ENCODE assay signal across 8 mouse cellular contexts in genomic region chr4:102533183-102534048, GRCm38 (mm10).
DNase-seq lines count a peak whose midpoint lies in the region; ATAC-seq and TF ChIP-seq lines count a peak whose summit lies in the region.

No protein-coding gene starts in this region.

- H3K4me3 ChIP-seq in liver, adult 2 months (ENCODE audit: insufficient read depth, low read depth, low read length) = no peak overlapping the region
- H3K4me3 ChIP-seq in liver, embryonic 12.5 days = no peak overlapping the region
- H3K4me3 ChIP-seq in bone marrow macrophage, adult 2 months (ENCODE audit: insufficient read depth, low read length) = no peak overlapping the region
- no peak overlapping the region for H3K4me3 ChIP-seq in hindbrain, embryonic 14.5 days (replicated peaks; ENCODE audit: low read length)

- DNase-seq in liver, adult 2 months (ENCODE audit: extremely low read depth, low read depth, low spot score) = peak; percentile 82
- peak; percentile 45 to 60 for DNase-seq in gastrocnemius, adult 8-10 months (ENCODE audit: low spot score in 2 of 2)
- DNase-seq in hindbrain, embryonic 14.5 days (ENCODE audit: low spot score) = no peak
- DNase-seq in lung, postnatal 36 days = peak; percentile 64
- no peak for DNase-seq in natural killer cell, adult 2 months (ENCODE audit: low spot score in 2 of 2)

- no peak for ATAC-seq in liver, embryonic 12.5 days
- no peak for ATAC-seq in hindbrain, embryonic 14.5 days (ENCODE audit: low FRiP score)
- ATAC-seq in inflammation-experienced regulatory T-cells, adult 6 months = no peak

- WGBS in liver, adult 2 months = 45% methylated on average over 8 of the region's 8 CpGs
- 44% methylated on average over 8 of the region's 8 CpGs for WGBS in liver, embryonic 12.5 days (ENCODE audit: insufficient replicate concordance)
- WGBS in hindbrain, embryonic 14.5 days = 44% methylated on average over 8 of the region's 8 CpGs

- no peaks in the 10 kb centered on the region for H3K79me2 ChIP-seq in liver, adult 2 months (ENCODE audit: control insufficient read depth, insufficient read depth, low read length)

- no peak overlapping the region for H3K27ac ChIP-seq in liver, adult 2 months (replicated peaks; ENCODE audit: insufficient read depth, low read depth, low read length)
- H3K27ac ChIP-seq in liver, embryonic 12.5 days = no peak overlapping the region
- H3K27ac ChIP-seq in bone marrow macrophage, adult 2 months (ENCODE audit: insufficient read depth, low read depth, low read length) = peak overlapping the region; percentile 49; the same call in 1 of the 2 replicates
- peak overlapping the region; percentile 79 for H3K27ac ChIP-seq in hindbrain, embryonic 14.5 days

- H3K9ac ChIP-seq in liver, adult 2 months (ENCODE audit: low read depth, low read length) = no peak overlapping the region
- H3K9ac ChIP-seq in liver, embryonic 12.5 days = no peak overlapping the region
- no peak overlapping the region for H3K9ac ChIP-seq in hindbrain, embryonic 14.5 days

- H3K27me3 ChIP-seq in liver, adult 2 months (ENCODE audit: control insufficient read depth, insufficient read depth, low read length) = no peaks in the 10 kb centered on the region
- no peaks in the 10 kb centered on the region for H3K27me3 ChIP-seq in liver, embryonic 12.5 days (replicated peaks)
- no peaks in the 10 kb centered on the region for H3K27me3 ChIP-seq in hindbrain, embryonic 14.5 days (ENCODE audit: control insufficient read depth, insufficient read depth, low read length)

- no peaks in the 10 kb centered on the region for H3K9me3 ChIP-seq in liver, embryonic 12.5 days (replicated peaks)
- H3K9me3 ChIP-seq in hindbrain, embryonic 14.5 days (ENCODE audit: control insufficient read depth, low read length) = no peaks in the 10 kb centered on the region

- no peaks in the 10 kb centered on the region for H3K4me1 ChIP-seq in liver, adult 2 months (ENCODE audit: control insufficient read depth, insufficient read depth, low read length)
- no peaks in the 10 kb centered on the region for H3K4me1 ChIP-seq in liver, embryonic 12.5 days
- peaks cover 9% of the 10 kb centered on the region for H3K4me1 ChIP-seq in bone marrow macrophage, adult 2 months (ENCODE audit: control insufficient read depth, insufficient read depth, low read length)
- H3K4me1 ChIP-seq in hindbrain, embryonic 14.5 days (replicated peaks; ENCODE audit: control insufficient read depth, insufficient read depth, low read length) = peaks cover 19% of the 10 kb centered on the region

- H3K4me2 ChIP-seq in liver, embryonic 12.5 days = no peak overlapping the region
- H3K4me2 ChIP-seq in hindbrain, embryonic 14.5 days (replicated peaks) = no peak overlapping the region

- no peak for TF ChIP-seq CTCF in liver, adult 2 months (IDR thresholded peaks at IDR 0.05; ENCODE audit: low read depth, low read length)
- no peak for TF ChIP-seq CTCF in bone marrow macrophage, adult 2 months (IDR thresholded peaks at IDR 0.05; ENCODE audit: low read depth, low read length)

- H3K36me3 ChIP-seq in liver, adult 2 months (ENCODE audit: control insufficient read depth, insufficient read depth, low read length) = no peaks in the 10 kb centered on the region
- H3K36me3 ChIP-seq in liver, embryonic 12.5 days = no peaks in the 10 kb centered on the region
- H3K36me3 ChIP-seq in hindbrain, embryonic 14.5 days (replicated peaks; ENCODE audit: control insufficient read depth, insufficient read depth) = no peaks in the 10 kb centered on the region

- no peak for TF ChIP-seq POLR2A in liver, adult 2 months (IDR thresholded peaks at IDR 0.05; ENCODE audit: extremely low read depth, insufficient read depth, low read length)
- no peak for TF ChIP-seq POLR2A in bone marrow macrophage, adult 2 months (IDR thresholded peaks at IDR 0.05; ENCODE audit: borderline replicate concordance, low read depth, low read length)

Comparison
In these comparisons a context has a peak if more than half of its experiments do, and no peak if none do; other contexts are left out.
1. DNase-seq: peak in liver, adult 2 months (single experiment), gastrocnemius, adult 8-10 months (2 of 2) and lung, postnatal 36 days (single experiment); none in hindbrain, embryonic 14.5 days (single experiment) and natural killer cell, adult 2 months (0 of 2).
2. H3K27ac ChIP-seq: peak in bone marrow macrophage, adult 2 months (single experiment) and hindbrain, embryonic 14.5 days (single experiment); none in liver, adult 2 months (single experiment) and liver, embryonic 12.5 days (single experiment).